Mouse (Mus musculus): ENCODE measurements around the gene Olfml2b. TPM values are rescaled to one million over a fixed set of nuclear protein-coding genes. Genes with fewer than 3 reads are reported as not detected.
A peak's percentile ranks its signal among the peaks of the same experiment; 100 is the strongest.

The Olfml2b gene
- polyA plus RNA-seq, 1 experiment from 2014 or later: 3.4 TPM

DNA sequence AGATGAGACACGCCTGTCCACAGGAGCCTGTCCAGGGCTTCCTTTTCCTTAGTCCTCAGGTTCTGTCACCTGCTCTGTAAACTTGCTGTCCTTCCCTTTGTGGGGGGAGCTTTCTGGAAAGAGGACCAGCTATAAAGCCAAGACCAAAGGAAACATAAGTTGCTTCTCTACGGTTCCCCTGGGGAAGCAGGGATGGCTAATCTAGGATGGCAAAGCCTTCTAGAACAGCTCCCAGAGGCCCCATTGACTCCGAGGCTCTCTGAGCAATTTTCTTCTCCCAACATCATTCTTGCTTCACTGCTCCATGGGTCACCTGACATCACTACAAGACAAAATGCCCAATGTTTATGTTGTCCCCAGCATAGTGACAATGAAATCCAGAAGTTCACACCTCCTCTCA, 32.7 kb upstream of the Olfml2b start:
- Histone ChIP-seq H3K4me1 (ENCODE audit: control insufficient read depth, low read depth, low read length) (peaks cover 35% of the 10 kb centered on the region), H3K9me3 (replicated peaks; ENCODE audit: control insufficient read depth, low read length) (no peaks in the 10 kb centered on the region), H3K4me2 (ENCODE audit: low read depth, low read length) (no peak overlapping the region), H3K9ac (ENCODE audit: low read depth, low read length) (no peak overlapping the region), H3K36me3 (ENCODE audit: control insufficient read depth, insufficient read depth) (no peaks in the 10 kb centered on the region), H3K27ac (ENCODE audit: low read length) (peak overlapping the region; percentile 93), H3K27me3 (ENCODE audit: control insufficient read depth, insufficient read depth, low read depth, low read length) (no peaks in the 10 kb centered on the region), H3K4me3 (ENCODE audit: low read depth, low read length) (no peak overlapping the region)
- 78% methylated on average over 3 of the region's 3 CpGs for WGBS (ENCODE audit: insufficient replicate concordance)
- ATAC-seq (ENCODE audit: low read depth): no peak

- H3K9me3 ChIP-seq (replicated peaks; ENCODE audit: control insufficient read depth, low read length): no peaks in the 10 kb centered on the region
- H3K9ac ChIP-seq (ENCODE audit: low read depth, low read length): no peak overlapping the region
- H3K4me1 ChIP-seq (ENCODE audit: control insufficient read depth, low read depth, low read length): peaks cover 35% of the 10 kb centered on the region
- 58% methylated on average over 18 of the region's 18 CpGs for WGBS (ENCODE audit: insufficient replicate concordance)
- no peaks in the 10 kb centered on the region for H3K27me3 ChIP-seq (ENCODE audit: control insufficient read depth, insufficient read depth, low read depth, low read length)
- H3K27ac ChIP-seq (ENCODE audit: low read length): no peak overlapping the region; the same call in 1 of the 2 replicates
- no peak; the same call in 1 of the 2 replicates for ATAC-seq (ENCODE audit: low read depth)
- H3K36me3 ChIP-seq (ENCODE audit: control insufficient read depth, insufficient read depth): no peaks in the 10 kb centered on the region
- no peak overlapping the region for H3K4me2 ChIP-seq (ENCODE audit: low read depth, low read length)
- H3K4me3 ChIP-seq (ENCODE audit: low read depth, low read length): no peak overlapping the region
Observed at GRCm38 (mm10) chr1:170612968-170613872, 31.1 kb upstream of the Olfml2b start.

GRCm38 (mm10) chr1:170619686-170620374, 24.5 kb upstream of the Olfml2b start:
- Histone ChIP-seq H3K36me3 (ENCODE audit: control insufficient read depth, insufficient read depth) (no peaks in the 10 kb centered on the region), H3K4me1 (ENCODE audit: control insufficient read depth, low read depth, low read length) (peaks cover 31% of the 10 kb centered on the region), H3K27me3 (ENCODE audit: control insufficient read depth, insufficient read depth, low read depth, low read length) (no peaks in the 10 kb centered on the region), H3K4me2 (ENCODE audit: low read depth, low read length) (no peak overlapping the region), H3K9me3 (replicated peaks; ENCODE audit: control insufficient read depth, low read length) (peaks cover 3% of the 10 kb centered on the region; the same call in 1 of the 2 replicates), H3K4me3 (ENCODE audit: low read depth, low read length) (no peak overlapping the region), H3K9ac (ENCODE audit: low read depth, low read length) (no peak overlapping the region; the same call in 1 of the 2 replicates), H3K27ac (ENCODE audit: low read length) (no peak overlapping the region; the same call in 1 of the 2 replicates)
- 35% methylated on average over 2 of the region's 2 CpGs for WGBS (ENCODE audit: insufficient replicate concordance)
- no peak for ATAC-seq (ENCODE audit: low read depth)

- peak overlapping the region; percentile 42 for H3K4me2 ChIP-seq (ENCODE audit: low read depth, low read length)
- 3% methylated on average over 5 of the region's 5 CpGs for WGBS (ENCODE audit: insufficient replicate concordance)
- no peaks in the 10 kb centered on the region for H3K27me3 ChIP-seq (ENCODE audit: control insufficient read depth, insufficient read depth, low read depth, low read length)
- no peak overlapping the region for H3K4me3 ChIP-seq (ENCODE audit: low read depth, low read length)
- H3K27ac ChIP-seq (ENCODE audit: low read length): peak overlapping the region; percentile 97
- peaks cover 3% of the 10 kb centered on the region; the same call in 1 of the 2 replicates for H3K9me3 ChIP-seq (replicated peaks; ENCODE audit: control insufficient read depth, low read length)
- peak overlapping the region; percentile 59 for H3K9ac ChIP-seq (ENCODE audit: low read depth, low read length)
- peaks cover 31% of the 10 kb centered on the region for H3K4me1 ChIP-seq (ENCODE audit: control insufficient read depth, low read depth, low read length)
- no peaks in the 10 kb centered on the region for H3K36me3 ChIP-seq (ENCODE audit: control insufficient read depth, insufficient read depth)
- peak; percentile 99 for ATAC-seq (ENCODE audit: low read depth)
Observed at GRCm38 (mm10) chr1:170622934-170623333, 21.4 kb upstream of the Olfml2b start.

- peak overlapping the region; percentile 42 for H3K4me2 ChIP-seq (ENCODE audit: low read depth, low read length)
- H3K4me1 ChIP-seq (ENCODE audit: control insufficient read depth, low read depth, low read length): peaks cover 31% of the 10 kb centered on the region
- 46% methylated on average over 1 of the region's 1 CpGs for WGBS (ENCODE audit: insufficient replicate concordance)
- H3K36me3 ChIP-seq (ENCODE audit: control insufficient read depth, insufficient read depth): no peaks in the 10 kb centered on the region
- no peaks in the 10 kb centered on the region for H3K27me3 ChIP-seq (ENCODE audit: control insufficient read depth, insufficient read depth, low read depth, low read length)
- peaks cover 3% of the 10 kb centered on the region; the same call in 1 of the 2 replicates for H3K9me3 ChIP-seq (replicated peaks; ENCODE audit: control insufficient read depth, low read length)
- no peak overlapping the region for H3K4me3 ChIP-seq (ENCODE audit: low read depth, low read length)
- peak overlapping the region; percentile 59 for H3K9ac ChIP-seq (ENCODE audit: low read depth, low read length)
- H3K27ac ChIP-seq (ENCODE audit: low read length): peak overlapping the region; percentile 97
- peak; percentile 44; the same call in 1 of the 2 replicates for ATAC-seq (ENCODE audit: low read depth)
Observed at GRCm38 (mm10) chr1:170623432-170623831, 20.9 kb upstream of the Olfml2b start.

GRCm38 (mm10) chr1:170630489-170630888, 13.8 kb upstream of the Olfml2b start:
- no peak overlapping the region for H3K9ac ChIP-seq (ENCODE audit: low read depth, low read length)
- peaks cover 7% of the 10 kb centered on the region for H3K4me1 ChIP-seq (ENCODE audit: control insufficient read depth, low read depth, low read length)
- H3K36me3 ChIP-seq (ENCODE audit: control insufficient read depth, insufficient read depth): no peaks in the 10 kb centered on the region
- WGBS (ENCODE audit: insufficient replicate concordance): 69% methylated on average over 4 of the region's 4 CpGs
- peak; percentile 84 for ATAC-seq (ENCODE audit: low read depth)
- H3K4me2 ChIP-seq (ENCODE audit: low read depth, low read length): no peak overlapping the region
- no peaks in the 10 kb centered on the region for H3K27me3 ChIP-seq (ENCODE audit: control insufficient read depth, insufficient read depth, low read depth, low read length)
- H3K27ac ChIP-seq (ENCODE audit: low read length): no peak overlapping the region; the same call in 1 of the 2 replicates
- no peak overlapping the region for H3K4me3 ChIP-seq (ENCODE audit: low read depth, low read length)
- no peaks in the 10 kb centered on the region for H3K9me3 ChIP-seq (replicated peaks; ENCODE audit: control insufficient read depth, low read length)

DNA sequence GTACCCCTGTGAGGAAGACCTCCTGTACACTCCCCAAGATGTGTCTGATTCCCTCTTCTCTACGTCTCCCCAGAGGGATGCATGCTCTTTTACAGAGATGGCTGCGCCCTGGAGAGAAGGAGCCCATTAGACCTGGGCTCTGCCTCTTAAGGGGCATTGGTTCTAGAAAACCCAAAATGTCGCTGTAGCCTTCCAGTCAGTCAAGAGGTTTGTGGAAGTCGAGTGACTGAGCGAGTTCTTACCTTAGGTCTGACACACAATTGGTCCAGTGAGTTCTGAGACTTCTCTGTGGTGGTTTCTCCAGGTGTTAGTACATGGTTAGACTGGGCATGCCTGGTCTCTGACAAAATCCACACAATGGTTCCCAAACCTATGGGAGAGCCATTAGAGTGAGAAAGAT, 12.8 kb upstream of the Olfml2b start:
- WGBS (ENCODE audit: insufficient replicate concordance): 74% methylated on average over 5 of the region's 5 CpGs
- ATAC-seq (ENCODE audit: low read depth): no peak

GRCm38 (mm10) chr1:170632385-170632784, 11.9 kb upstream of the Olfml2b start:
- no peak overlapping the region for H3K9ac ChIP-seq (ENCODE audit: low read depth, low read length)
- peak; percentile 66 for ATAC-seq (ENCODE audit: low read depth)
- H3K27me3 ChIP-seq (ENCODE audit: control insufficient read depth, insufficient read depth, low read depth, low read length): no peaks in the 10 kb centered on the region
- 7% methylated on average over 3 of the region's 3 CpGs for WGBS (ENCODE audit: insufficient replicate concordance)
- H3K9me3 ChIP-seq (replicated peaks; ENCODE audit: control insufficient read depth, low read length): no peaks in the 10 kb centered on the region
- H3K4me3 ChIP-seq (ENCODE audit: low read depth, low read length): no peak overlapping the region
- H3K4me2 ChIP-seq (ENCODE audit: low read depth, low read length): no peak overlapping the region
- H3K27ac ChIP-seq (ENCODE audit: low read length): no peak overlapping the region
- no peaks in the 10 kb centered on the region for H3K36me3 ChIP-seq (ENCODE audit: control insufficient read depth, insufficient read depth)
- H3K4me1 ChIP-seq (ENCODE audit: control insufficient read depth, low read depth, low read length): peaks cover 7% of the 10 kb centered on the region

More for the DNA sequence above, 12.8 kb upstream of the Olfml2b start:
- no peaks in the 10 kb centered on the region for H3K9me3 ChIP-seq (replicated peaks; ENCODE audit: control insufficient read depth, low read length)
- peaks cover 7% of the 10 kb centered on the region for H3K4me1 ChIP-seq (ENCODE audit: control insufficient read depth, low read depth, low read length)
- no peaks in the 10 kb centered on the region for H3K27me3 ChIP-seq (ENCODE audit: control insufficient read depth, insufficient read depth, low read depth, low read length)
- no peak overlapping the region for H3K27ac ChIP-seq (ENCODE audit: low read length)
- H3K9ac ChIP-seq (ENCODE audit: low read depth, low read length): no peak overlapping the region
- H3K4me2 ChIP-seq (ENCODE audit: low read depth, low read length): no peak overlapping the region
- no peaks in the 10 kb centered on the region for H3K36me3 ChIP-seq (ENCODE audit: control insufficient read depth, insufficient read depth)
- no peak overlapping the region for H3K4me3 ChIP-seq (ENCODE audit: low read depth, low read length)

Measured in liver, embryonic 16.5 days (tissue).